Mouse (Mus musculus): Measurements from ENCODE around the gene Rasgrf1. TPM values are rescaled to one million over a fixed set of nuclear protein-coding genes. Genes with fewer than 3 reads are reported as not detected.

The Rasgrf1 gene
- total and polyA plus RNA-seq, 3 experiments, result not detected

GRCm38 (mm10) chr9:89900111-89900824, 9.4 kb upstream of the Rasgrf1 start:
- no peak overlapping the region for H3K9ac ChIP-seq (ENCODE audit: control insufficient read depth, low read depth, low read length, poor library complexity, severe bottlenecking)
- no peaks in the 10 kb centered on the region for H3K9me3 ChIP-seq (replicated peaks; ENCODE audit: insufficient read depth, low read length)
- no peaks in the 10 kb centered on the region for H3K36me3 ChIP-seq (ENCODE audit: control insufficient read depth in 1 of 2, insufficient read depth in 2 of 2, low read length in 2 of 2)
- no peak overlapping the region for H3K4me3 ChIP-seq (ENCODE audit: control insufficient read depth in 1 of 2, insufficient read depth in 1 of 2, low read depth in 2 of 2, low read length in 2 of 2)
- DNase-seq (ENCODE audit: low read depth, low spot score), result no peak
- no peaks in the 10 kb centered on the region for H3K4me1 ChIP-seq (ENCODE audit: control insufficient read depth in 1 of 2, insufficient read depth in 2 of 2, low read length in 2 of 2)
- no peaks in the 10 kb centered on the region for H3K79me2 ChIP-seq (ENCODE audit: control insufficient read depth, insufficient read depth, low read length, poor library complexity)
- H3K27ac ChIP-seq (ENCODE audit: control insufficient read depth, low read depth, low read length), result no peak overlapping the region
- TF ChIP-seq GABPA (IDR thresholded peaks at IDR 0.05; ENCODE audit: low read depth, low read length) (no peak), RCOR1 (IDR thresholded peaks at IDR 0.05; ENCODE audit: low read depth, low read length) (no peak), ZKSCAN1 (IDR thresholded peaks at IDR 0.05; ENCODE audit: low read depth, low read length) (no peak), TCF12 (IDR thresholded peaks at IDR 0.05; ENCODE audit: low read depth, low read length) (no peak), BHLHE40 (IDR thresholded peaks at IDR 0.05; ENCODE audit: borderline replicate concordance, low read depth, low read length) (no peak), RAD21 (IDR thresholded peaks at IDR 0.05; ENCODE audit: low read depth, low read length) (no peak), GATA1 (IDR thresholded peaks at IDR 0.05; ENCODE audit: low read depth, low read length) (no peak), ZC3H11A (IDR thresholded peaks at IDR 0.05; ENCODE audit: low read depth, low read length) (no peak), EP300 (IDR thresholded peaks at IDR 0.05; ENCODE audit: low read depth in 1 of 2, low read length in 2 of 2) (no peak)
- no peaks in the 10 kb centered on the region for H3K27me3 ChIP-seq (ENCODE audit: control insufficient read depth in 1 of 2, insufficient read depth in 2 of 2, low read length in 2 of 2)

GRCm38 (mm10) chr9:89901184-89901583, 8.5 kb upstream of the Rasgrf1 start:
- Histone ChIP-seq H3K36me3 (ENCODE audit: control insufficient read depth in 1 of 2, insufficient read depth in 2 of 2, low read length in 2 of 2) (no peaks in the 10 kb centered on the region), H3K4me1 (ENCODE audit: control insufficient read depth in 1 of 2, insufficient read depth in 2 of 2, low read length in 2 of 2) (no peaks in the 10 kb centered on the region), H3K9me3 (replicated peaks; ENCODE audit: insufficient read depth, low read length) (no peaks in the 10 kb centered on the region), H3K27ac (ENCODE audit: control insufficient read depth, low read depth, low read length) (no peak overlapping the region), H3K27me3 (ENCODE audit: control insufficient read depth in 1 of 2, insufficient read depth in 2 of 2, low read length in 2 of 2) (no peaks in the 10 kb centered on the region), H3K9ac (ENCODE audit: control insufficient read depth, low read depth, low read length, poor library complexity, severe bottlenecking) (no peak overlapping the region), H3K79me2 (ENCODE audit: control insufficient read depth, insufficient read depth, low read length, poor library complexity) (no peaks in the 10 kb centered on the region), H3K4me3 (ENCODE audit: control insufficient read depth in 1 of 2, insufficient read depth in 1 of 2, low read depth in 2 of 2, low read length in 2 of 2) (no peak overlapping the region)
- TF ChIP-seq MYB (IDR thresholded peaks at IDR 0.05; ENCODE audit: low read depth, low read length), result no peak
- no peak for TF ChIP-seq TBP (IDR thresholded peaks at IDR 0.05; ENCODE audit: low read depth, low read length)
- TF ChIP-seq POLR2A (IDR thresholded peaks at IDR 0.05; ENCODE audit: control insufficient read depth in 1 of 2, insufficient read depth in 1 of 2, low read depth in 1 of 2, low read length in 2 of 2, poor library complexity in 1 of 2), result no peak
- no peak for TF ChIP-seq TAL1 (IDR thresholded peaks at IDR 0.05; ENCODE audit: low read length)
- no peak for TF ChIP-seq SIN3A (IDR thresholded peaks at IDR 0.05; ENCODE audit: low read length)
- no peak for TF ChIP-seq MYC (IDR thresholded peaks at IDR 0.05; ENCODE audit: low read depth, low read length)
- TF ChIP-seq ZNF384 (IDR thresholded peaks at IDR 0.05; ENCODE audit: low read depth, low read length), result no peak
- TF ChIP-seq TCF12 (IDR thresholded peaks at IDR 0.05; ENCODE audit: low read depth, low read length), result no peak
- TF ChIP-seq MXI1 (IDR thresholded peaks at IDR 0.05; ENCODE audit: low read depth, low read length), result no peak
- TF ChIP-seq POLR2AphosphoS2 (IDR thresholded peaks at IDR 0.05; ENCODE audit: low read length), result no peak
- TF ChIP-seq ELF1 (IDR thresholded peaks at IDR 0.05; ENCODE audit: low read depth, low read length), result no peak
- TF ChIP-seq ZMIZ1 (IDR thresholded peaks at IDR 0.05; ENCODE audit: low read depth, low read length), result no peak
- no peak for TF ChIP-seq ETS1 (IDR thresholded peaks at IDR 0.05; ENCODE audit: low read depth, low read length)
- no peak for TF ChIP-seq JUND (IDR thresholded peaks at IDR 0.05; ENCODE audit: low read depth, low read length)
- no peak for TF ChIP-seq GABPA (IDR thresholded peaks at IDR 0.05; ENCODE audit: low read depth, low read length)
- DNase-seq (ENCODE audit: low read depth, low spot score), result no peak
